Mouse (Mus musculus) ES-Bruce4 (cell line): ENCODE measurements at regions not wholly inside any gene's neighbourhood (a gene's known extent, or its start where the extent isn't known, plus 50 kb on each side); places are given as distances from the start of the nearest gene placed in this dataset.

Source experiments
- CTCF ChIP-seq: IDR thresholded peaks from one replicate; pipeline ENCODE4 v1.8.1; 2011; ENCODE audit warnings: low read depth, low read length
- POLR2A ChIP-seq: IDR thresholded peaks from one replicate; pipeline ENCODE4 v1.8.1; 2011; ENCODE audit warnings: low read length; ENCODE audit not compliant: insufficient read depth

- TF ChIP-seq CTCF = no peak
- TF ChIP-seq POLR2A = no peak
Observed at GRCm38 (mm10) chr10:15317017-15317607, 599.1 kb upstream of the Gje1 start.
